Mouse (Mus musculus) frontal cortex, postnatal 14 days (tissue): ENCODE measurements around the gene Diablo.
"Not testable (repeated sequence)": the region's sequence is repeated elsewhere in the genome, so short reads cannot be mapped to it uniquely, and the experiment has no call there.

Experiments used
- DNase-seq, 2 experiments: peaks; one replicate each; pipeline ENCODE4 v3.0.0; 2022; ENCODE audit warnings: low spot score in 2 of 2

Diablo gene

DNA sequence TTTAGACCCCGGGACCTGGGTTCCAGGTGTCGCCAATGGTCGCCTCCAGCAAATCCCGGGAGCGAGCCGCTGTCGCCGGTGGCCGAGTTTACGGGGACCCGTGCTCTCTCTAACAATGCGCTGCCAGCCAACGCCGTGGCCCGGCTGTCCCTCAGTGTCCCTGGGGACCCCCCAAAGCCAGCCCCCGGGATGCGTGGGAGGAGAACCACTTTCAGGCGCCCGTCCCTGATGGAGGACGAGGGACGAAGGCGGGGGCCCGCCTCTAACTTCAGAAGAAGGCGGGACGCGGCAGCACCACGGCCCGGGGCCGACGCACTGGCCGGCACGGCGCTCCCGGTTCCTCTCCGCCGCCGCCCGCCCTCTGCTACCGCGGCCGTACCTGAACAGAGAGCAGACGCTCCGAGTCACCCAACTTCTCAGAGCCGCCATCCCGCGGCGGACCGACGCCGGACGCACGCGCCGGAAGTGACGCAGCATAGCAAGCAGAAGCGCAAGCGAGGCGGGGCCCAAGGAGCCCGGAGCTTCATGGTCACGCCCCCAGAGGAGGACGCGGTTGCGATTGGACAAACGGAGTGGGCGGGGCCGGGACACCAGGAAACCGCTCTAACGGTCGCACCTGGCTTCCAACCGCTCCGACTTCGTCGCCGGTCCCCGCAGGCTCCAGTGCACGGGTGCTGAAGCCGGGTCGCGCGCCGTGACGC is at the start of gene Diablo:
Gene Diablo, minus strand, starts transcription at position 485 of the 701 bp plus-strand sequence.
- DNase-seq: peak; percentile 96 to 98

DNA sequence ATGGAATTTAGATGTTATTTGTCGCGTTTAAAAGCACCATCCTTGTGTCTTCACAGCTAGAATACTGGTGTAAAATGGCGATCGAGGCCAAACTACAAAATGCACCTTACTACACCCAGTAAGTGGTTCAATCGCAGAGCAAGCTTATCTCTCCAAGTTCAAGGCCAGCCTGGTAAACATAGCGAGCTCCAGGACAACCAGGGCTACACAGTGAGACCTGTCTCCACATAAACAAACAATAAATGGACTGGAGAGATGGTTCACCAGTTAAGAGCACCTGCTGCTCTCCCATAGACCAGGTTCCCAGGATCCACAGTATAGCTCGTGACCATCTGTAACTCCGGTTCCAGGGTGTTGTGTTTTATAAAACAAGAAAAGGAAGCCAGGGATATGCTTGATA is 49.4 kb upstream of the Diablo start:
- DNase-seq: no peak

DNA sequence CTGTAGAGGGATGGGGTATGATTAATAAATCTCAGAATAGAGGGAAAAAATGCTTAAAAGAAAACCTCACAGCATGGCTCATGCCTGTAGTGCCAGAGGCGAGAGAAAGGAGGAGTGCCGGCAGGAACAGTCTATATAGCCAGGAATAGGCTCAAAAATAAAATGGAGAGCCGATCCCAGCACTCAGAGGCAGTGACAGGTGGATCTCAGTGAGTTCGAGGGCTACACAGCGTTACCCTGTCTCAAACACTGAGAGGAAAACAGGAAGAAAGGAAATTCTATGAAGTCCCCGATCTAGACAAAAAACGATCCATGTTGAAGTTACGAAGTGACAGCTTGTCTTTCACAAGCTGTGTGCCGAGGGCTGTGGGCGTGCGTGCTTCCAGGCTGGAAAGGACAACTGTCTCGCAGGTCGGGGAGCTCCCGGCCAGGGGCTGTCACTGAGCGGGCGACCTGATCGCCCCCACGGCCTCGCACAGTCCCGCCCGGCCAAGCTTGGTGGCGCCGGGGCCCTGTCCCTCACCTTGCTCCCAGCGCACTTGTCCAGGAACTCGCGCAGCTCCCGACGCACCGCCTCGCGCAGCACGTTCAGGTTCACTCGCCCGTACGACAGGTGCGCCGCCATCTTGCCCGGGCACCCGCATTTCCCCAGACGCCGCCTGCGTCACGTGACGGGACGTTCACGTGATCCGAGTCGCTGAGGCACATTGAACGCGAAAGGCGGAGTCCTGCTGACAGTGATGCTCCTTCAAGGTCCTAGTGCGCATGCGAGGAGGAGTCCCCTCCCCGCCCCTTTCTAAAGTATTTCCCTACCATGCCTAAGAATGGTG is 48.6 kb upstream of the Diablo start, which contains the start of gene Vps33a:
Gene Vps33a, minus strand, starts transcription at position 682 of the 830 bp plus-strand sequence.
- DNase-seq: peak; percentile 95 to 99

DNA sequence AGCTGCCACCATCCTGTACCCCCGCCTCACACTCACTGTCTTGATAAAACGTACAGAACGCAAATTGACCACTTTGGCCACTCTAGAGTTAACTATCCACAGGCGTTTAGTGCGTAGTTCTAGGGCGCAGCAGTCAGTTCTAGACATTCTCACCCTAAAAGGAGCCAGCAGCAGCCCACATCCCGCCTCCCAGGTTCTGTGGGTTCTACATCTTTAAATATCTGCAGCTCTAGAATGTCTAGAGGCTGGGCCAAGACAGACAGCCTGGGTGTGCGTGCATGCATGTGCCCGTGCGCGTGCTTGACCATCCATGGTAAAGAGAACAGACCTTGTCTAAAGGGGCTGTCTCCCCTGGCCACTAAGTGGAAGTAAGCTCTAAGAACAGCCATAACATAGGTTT is 37.2 kb upstream of the Diablo start:
- no peak for DNase-seq

DNA sequence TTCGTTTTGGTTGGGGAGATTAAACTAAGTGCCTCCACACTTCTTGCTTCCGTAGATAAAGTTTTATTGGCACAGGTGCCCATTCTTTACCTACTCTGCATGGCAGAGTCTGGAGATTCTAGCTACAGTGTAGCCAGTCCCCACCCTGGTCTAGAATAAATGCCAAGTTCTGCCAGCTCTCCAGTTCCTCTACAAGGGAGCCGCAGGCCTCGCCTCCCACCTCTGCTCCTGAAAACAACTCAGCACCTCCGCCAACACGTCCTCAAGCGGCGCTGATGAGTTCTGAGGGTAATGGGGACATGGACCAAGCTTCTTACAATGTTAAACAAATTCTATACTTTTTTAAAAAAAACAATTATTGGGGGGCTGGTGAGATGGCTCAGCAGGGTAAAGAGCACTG is 35.6 kb upstream of the Diablo start:
- no peak for DNase-seq

DNA sequence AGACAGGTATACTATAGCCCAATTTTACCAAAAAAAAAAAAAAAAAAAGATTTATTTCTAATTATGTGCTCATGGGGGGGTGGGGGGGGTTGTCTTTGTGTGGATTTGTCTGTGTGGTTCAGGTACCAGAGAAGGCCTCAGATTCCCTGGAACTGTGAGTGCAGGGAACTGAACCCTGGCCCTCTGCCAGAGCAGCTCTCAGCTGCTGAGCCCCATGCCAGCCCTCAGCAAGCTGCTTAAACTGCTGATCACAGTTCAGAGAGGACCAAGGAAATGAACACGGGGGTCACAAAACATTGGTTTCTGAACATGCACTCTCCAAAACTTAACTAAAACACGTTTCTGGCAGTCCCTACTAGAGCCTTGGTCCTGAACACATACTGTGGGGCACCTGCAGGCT is 32.5 kb upstream of the Diablo start:
- DNase-seq: peak in 1 of 2 experiments; percentile 40

DNA sequence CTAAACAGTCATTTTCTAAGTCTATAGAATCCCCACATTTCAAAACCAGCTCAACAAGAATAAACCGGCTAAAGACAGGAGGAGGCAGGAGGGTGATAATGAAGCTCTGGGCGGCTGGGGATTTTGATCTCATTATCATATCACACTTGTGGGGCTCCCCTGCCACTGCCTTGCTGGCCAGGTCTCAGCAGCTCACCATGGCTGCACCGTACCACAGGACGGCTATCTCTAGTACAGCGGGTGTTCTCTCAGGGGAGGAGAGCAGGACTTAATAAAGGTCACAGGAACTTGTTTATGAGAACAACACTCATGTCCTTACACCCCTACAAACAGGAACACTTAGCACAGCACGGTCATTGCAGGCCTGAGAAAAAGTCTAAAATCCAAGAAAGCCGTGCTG is 31.7 kb upstream of the Diablo start:
- DNase-seq: peak in 1 of 2 experiments; percentile 1

DNA sequence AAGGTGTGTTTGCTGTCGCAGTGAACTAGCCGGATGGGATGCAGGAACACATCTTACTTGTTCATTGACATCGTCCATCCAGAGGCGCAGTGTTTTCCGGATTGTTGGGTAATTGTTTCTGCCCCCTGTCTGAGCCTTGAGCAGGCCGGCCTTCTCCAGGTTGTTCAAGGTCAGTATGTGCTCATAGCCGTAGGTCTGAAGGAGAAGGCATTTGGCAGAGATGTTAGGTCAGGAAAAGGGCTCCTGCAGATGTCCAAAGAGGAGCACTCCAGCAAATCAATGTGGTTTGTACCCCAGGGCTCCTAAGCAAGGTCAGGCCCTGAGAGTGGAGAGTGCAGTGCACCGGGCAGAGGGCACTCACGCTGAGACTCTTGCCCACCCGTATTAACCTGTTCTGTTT is 9.8 kb upstream of the Diablo start:
- DNase-seq: no peak

DNA sequence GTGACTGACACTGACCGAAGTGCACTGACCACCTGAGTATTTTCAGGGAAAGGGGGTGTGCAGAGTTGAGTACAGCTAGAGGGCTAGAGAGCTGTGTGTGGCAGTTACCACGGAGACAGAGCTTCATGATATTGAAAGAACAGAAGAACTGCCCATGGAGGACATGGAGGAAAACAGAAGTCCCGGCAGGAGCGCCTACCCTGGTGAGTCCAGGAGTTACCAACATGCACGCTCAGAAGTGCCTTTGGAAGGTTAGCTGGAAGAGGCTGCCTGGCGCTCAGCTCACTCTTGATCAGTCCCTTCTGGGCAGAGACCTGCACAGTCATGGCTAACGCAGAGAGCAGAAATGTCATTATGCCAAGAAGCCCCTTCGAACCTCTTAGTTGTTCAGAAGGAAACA is 6.1 kb upstream of the Diablo start:
- DNase-seq: peak in 1 of 2 experiments; percentile 2

DNA sequence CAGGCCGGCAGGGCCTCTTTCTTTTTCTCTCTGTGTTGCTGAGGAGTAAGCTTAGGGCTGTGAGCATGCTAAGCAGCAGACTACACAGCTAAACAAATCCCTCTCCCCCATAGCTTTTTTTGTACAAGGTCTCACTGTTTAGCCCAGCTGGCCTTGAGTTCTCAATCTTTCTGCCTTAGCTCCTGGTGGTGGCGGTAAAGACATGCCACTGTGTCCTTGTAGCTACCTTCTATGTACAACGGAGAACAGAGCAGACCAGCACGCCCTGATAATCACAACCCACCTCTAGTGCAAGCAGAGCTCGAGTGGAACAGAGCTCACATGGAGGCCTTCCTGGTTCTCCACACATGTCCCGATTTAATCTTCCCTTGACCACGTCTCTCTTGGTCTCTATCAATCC is 4.7 kb upstream of the Diablo start:
- peak in 1 of 2 experiments; percentile 3 for DNase-seq

DNA sequence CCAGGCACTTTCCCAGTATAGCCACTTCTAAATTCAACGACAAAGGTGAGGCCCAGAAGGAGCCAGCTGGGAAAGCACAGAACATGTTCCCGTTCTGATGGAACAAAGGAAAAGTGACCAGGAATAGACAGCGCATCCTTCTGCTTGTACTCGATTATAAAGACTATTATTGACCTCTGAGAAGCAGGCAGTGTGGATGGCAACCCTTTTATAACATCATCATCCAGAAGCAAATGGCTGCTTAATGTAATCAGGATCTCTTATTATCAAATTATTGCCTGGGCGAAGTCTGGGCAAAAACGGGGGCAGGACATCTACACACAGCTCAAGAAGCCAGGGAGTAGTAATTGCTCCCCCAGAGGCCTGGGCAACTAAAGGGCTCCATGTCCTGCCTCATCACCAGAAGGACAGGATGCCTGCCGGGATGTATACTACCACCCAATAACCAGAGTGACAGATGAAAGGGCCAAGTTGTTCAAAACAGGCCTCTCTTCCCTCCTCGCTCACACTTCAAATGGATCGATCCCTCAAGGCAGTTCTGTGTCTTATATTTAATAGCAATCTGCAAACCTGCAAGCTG is 2.0 kb upstream of the Diablo start:
- DNase-seq: no peak

DNA sequence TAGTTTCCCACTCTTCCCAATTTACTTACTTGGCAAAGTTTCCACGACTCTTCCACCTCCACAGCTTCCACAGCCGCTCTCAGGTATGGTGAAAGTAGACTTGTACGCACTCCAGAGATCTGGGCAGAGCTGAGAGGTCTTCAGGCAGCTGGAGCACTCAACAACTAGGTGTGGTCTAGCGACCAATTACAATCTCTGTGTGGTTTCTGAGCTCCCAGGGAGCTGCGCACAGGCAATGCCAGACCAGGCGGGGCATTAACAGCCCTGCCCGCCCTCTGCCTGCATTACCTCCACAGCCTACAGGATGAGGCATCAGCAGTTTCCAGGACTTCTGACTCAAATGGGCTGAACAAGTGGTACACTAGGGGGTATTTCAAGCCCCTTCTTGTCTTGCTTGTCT is 1.3 kb upstream of the Diablo start, which contains the start of gene Gm49027:
Gene Gm49027, minus strand, starts transcription at position 208 of the 400 bp plus-strand sequence.
- no peak for DNase-seq

DNA sequence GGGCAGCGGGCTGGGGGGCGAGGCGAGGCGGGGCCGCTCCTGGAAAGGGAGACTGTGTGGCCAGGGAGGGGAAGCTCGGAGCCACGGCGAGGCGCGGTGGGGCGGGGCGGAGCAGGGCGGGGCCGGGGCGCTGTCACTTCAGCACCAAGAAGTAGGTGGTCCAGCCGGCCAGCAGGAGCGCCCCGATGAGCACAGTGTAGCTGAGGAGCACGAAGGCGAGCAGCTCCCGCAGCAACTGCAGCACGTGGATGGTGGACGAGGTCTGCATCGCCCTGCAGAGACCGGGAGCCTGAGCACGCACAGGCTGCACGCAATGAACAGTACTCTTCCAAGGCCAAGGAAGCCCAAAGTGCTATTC is 396 bp upstream of the Diablo start:
- DNase-seq: no peak

DNA sequence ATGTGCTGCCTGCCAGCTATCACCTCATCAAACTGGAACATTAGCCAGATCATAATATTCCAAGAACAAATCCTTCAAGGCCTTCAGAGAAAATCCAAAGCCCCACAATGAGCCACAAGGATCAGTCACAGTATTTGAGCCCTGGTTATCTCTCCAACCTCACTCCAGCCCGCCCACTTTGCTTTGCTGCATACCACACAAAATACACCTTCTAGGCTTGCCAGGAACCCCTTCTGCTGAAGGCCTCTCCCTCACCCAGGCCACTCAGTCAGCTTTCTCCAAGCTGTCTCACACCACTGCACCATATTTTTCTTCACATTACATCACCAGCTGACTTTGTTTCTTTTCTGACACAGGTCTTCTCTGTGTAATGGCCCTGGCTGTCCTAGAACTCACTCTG is 1.8 kb downstream of the Diablo start:
- no peak for DNase-seq

DNA sequence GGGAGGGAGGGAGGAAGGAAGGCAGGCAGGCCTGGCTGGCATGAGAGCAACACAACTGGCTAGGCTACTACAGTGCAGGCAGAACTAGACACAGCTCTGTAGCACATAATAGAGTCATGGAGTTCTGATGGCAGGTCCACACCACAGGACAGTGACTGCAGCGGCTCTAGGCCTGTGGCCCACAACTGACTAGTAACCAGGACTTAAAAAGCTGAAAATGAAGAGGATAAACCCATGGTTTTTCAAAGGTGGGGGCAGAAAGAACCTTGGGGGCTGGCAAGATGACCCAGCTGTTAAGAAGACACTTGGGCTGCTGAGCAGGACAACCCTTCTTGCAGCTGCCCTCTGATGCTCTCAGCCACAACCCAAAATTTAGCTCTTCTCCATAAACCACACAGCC is 2.4 kb downstream of the Diablo start:
- no peak for DNase-seq

DNA sequence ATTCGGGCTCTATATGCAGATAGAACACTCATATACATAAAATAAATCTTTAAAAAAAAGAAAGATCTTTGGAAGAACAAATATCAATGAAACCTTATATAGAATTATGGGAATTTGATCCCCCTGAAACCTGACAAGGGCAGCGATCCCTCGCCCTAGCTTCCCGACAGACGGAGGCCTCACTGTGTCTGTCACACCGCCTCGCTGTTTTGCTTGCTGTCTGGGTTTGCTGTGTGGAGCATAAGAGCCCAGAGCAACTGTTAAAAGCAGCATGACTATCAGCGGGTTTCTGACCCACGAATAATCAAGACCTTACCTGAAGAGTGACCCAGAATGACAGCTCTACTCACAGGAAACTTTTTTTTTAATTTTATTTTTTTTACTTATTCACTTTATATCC is 3.3 kb downstream of the Diablo start:
- no peak for DNase-seq

DNA sequence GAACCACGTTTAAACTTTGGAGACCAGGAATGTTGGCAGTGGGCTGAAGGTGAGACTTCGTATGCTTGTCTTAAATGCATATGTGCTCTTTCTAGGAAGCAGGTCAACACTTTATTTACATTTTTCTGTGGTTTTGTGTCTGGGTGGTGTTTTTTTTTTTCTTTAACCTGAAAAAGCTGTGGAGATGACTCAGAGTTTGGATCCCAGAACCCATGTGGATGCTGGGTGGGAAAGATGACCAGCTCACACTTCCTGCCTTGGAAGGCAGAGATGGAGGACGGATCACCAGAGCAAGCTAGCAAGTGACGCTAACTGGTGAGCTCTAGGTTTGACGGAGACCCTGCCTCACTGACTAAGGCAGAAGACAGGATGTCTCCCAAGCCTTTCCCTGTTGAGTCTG is 9.1 kb downstream of the Diablo start:
- DNase-seq: no peak

DNA sequence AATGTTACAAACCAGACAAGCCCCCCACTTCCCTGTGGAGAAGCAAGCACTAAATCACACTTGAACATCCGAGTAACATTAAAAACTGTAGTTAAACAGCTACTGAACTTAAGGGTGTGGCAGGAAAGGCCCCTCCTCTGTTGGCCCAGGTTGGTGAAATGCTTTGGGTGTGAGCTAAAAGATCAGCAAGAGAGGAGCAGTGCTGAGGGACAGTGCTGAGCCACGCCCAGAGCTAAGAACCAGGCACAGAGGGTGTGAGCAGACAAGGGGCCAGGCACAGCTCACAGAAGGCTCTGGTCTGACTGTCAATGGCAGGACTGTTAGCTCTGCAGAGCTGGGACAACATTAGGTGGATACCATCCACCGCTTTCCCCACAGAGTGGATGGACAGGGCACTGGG is 11.9 kb downstream of the Diablo start:
- DNase-seq: no peak

DNA sequence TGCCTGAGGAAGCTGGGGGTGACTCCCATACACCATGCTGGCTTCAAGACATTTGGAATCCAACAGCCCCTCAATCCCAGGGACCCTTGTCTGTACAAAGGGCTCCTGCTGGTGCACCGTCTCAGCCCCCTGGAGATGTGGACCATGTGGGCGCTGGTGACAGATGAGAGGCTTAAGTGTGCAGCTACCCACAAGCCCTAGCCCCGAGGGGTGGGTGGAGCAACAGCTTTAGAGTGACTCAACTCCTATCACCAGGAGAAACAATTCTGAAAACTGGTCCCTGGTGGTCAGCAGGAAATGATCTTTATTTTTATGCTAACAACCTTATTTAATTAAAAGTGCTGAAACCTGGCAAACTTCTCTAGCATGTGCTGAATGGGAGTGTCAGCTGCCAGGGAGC is 12.6 kb downstream of the Diablo start:
- not testable (repeated sequence) for DNase-seq

DNA sequence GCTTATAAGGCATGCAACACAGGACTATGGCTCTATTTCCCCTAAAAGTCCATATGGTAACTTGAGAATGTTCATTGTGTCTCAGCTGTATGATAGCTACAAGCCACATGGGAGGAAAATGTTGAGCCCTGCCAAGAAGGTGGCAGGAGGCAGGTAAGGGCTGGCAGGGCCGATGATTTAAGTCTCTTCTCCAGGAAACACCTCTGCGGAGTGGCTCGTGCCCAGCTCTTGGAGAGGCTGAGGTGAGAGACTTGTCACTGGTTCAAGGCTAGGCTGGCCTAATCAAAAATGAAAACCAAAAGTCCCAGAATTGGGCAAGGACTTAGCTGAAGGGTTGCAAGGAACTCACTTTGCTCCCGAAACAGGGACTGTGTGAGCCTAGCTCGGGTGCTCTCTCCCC is 13.8 kb downstream of the Diablo start, which contains the start of gene B3gnt4:
Gene B3gnt4, plus strand, starts transcription at position 301 of the 400 bp plus-strand sequence.
- DNase-seq: no peak

DNA sequence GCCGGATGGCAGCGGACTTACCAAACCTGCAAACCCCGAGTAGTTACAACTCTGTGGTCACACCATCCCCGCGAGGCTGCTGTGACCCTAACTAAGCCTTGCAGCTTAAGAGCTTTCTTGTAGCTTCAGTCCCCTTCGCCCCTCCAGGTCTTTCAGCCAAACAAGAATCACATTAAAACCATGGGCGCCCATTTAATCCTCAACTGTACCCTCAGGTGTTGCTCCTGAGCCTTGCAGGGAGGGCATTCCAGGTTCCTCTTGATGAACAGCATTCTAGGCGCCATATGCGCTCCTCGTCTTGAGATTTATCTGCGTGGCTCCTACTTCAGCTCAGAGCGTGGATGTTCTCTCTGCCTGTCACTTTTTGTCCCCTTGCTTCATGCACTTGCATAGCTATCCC is 15.1 kb downstream of the Diablo start:
- DNase-seq: no peak

DNA sequence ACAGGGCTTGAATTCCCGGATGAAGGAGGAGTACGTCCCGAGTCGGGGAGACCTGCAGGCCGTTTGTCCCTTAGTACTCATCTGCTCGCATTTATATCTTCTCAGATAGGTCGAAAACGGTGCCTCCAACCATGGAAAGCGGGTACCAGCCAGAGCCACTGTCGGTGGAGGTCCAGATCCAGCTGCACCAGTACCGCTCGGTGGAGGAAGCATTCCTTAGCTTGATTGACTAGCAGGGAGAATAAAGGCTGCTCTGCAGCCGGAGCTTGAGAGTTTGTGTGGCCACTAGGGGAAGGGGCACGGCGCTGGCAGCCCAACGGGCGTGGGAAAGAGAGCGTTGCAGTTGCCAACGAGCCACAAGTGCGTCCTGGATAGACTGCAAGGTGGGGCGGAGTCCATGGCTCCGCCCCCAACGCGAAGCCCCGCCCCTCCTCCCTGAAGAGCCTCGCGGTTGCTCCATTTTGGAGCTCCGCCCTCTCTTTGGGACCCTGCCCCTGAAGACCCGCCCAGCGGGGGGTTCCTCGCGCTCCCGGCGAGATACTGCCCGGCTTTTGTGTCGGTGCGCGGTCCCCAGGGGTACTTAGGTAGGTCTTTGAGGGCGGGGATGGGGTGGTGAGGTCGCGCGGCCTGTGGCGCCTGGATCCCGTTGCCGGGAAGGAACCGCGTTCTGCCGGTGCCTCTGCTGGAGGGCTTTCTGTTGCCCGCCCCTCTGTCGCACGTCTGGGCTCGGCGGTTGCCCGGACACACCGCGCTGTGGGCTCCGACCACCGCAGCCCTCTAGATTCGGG is 15.8 kb downstream of the Diablo start:
- DNase-seq: peak; percentile 76
